Mouse (Mus musculus): ENCODE data around the gene Ttl. TPM values are rescaled to one million over a fixed set of nuclear protein-coding genes. Genes with fewer than 3 reads are reported as not detected.

Gene Ttl
- polyA plus RNA-seq, 1 experiment from 2014 or later = 46.9 TPM

- peak; percentile 15 for ATAC-seq
- H3K4me2 ChIP-seq (ENCODE audit: low read length) = peak overlapping the region; percentile 84
- H3K4me3 ChIP-seq (ENCODE audit: low read length) = peak overlapping the region; percentile 72
- H3K27ac ChIP-seq (ENCODE audit: low read depth, low read length) = peak overlapping the region; percentile 86
- peak overlapping the region; percentile 55 for H3K9ac ChIP-seq (ENCODE audit: low read depth, low read length)
- peaks cover 13% of the 10 kb centered on the region for H3K4me1 ChIP-seq (ENCODE audit: control insufficient read depth, insufficient read depth, low read depth, low read length)
- H3K36me3 ChIP-seq (ENCODE audit: control insufficient read depth, insufficient read depth, low read length) = peaks cover 20% of the 10 kb centered on the region
- WGBS = 24% methylated on average over 18 of the region's 18 CpGs
- no peaks in the 10 kb centered on the region for H3K27me3 ChIP-seq (replicated peaks; ENCODE audit: control insufficient read depth, insufficient read depth, low read length)
- H3K9me3 ChIP-seq (ENCODE audit: control insufficient read depth, low read length) = peaks cover 3% of the 10 kb centered on the region; the same call in 1 of the 2 replicates
Observed at GRCm38 (mm10) chr2:129129987-129130545, 64.3 kb downstream of the Ttl start.

GRCm38 (mm10) chr2:129130776-129131175 lies 65.0 kb downstream of the Ttl start:
- peaks cover 3% of the 10 kb centered on the region; the same call in 1 of the 2 replicates for H3K9me3 ChIP-seq (ENCODE audit: control insufficient read depth, low read length)
- H3K4me2 ChIP-seq (ENCODE audit: low read length) = peak overlapping the region; percentile 84
- no peak overlapping the region for H3K9ac ChIP-seq (ENCODE audit: low read depth, low read length)
- no peak overlapping the region for H3K27ac ChIP-seq (ENCODE audit: low read depth, low read length)
- H3K27me3 ChIP-seq (replicated peaks; ENCODE audit: control insufficient read depth, insufficient read depth, low read length) = no peaks in the 10 kb centered on the region
- H3K36me3 ChIP-seq (ENCODE audit: control insufficient read depth, insufficient read depth, low read length) = peaks cover 13% of the 10 kb centered on the region
- 94% methylated on average over 2 of the region's 2 CpGs for WGBS
- H3K4me3 ChIP-seq (ENCODE audit: low read length) = no peak overlapping the region
- ATAC-seq = no peak
- H3K4me1 ChIP-seq (ENCODE audit: control insufficient read depth, insufficient read depth, low read depth, low read length) = peaks cover 13% of the 10 kb centered on the region

GRCm38 (mm10) chr2:129132231-129132630 lies 66.5 kb downstream of the Ttl start:
- Histone ChIP-seq H3K4me2 (ENCODE audit: low read length) (no peak overlapping the region), H3K27me3 (replicated peaks; ENCODE audit: control insufficient read depth, insufficient read depth, low read length) (no peaks in the 10 kb centered on the region), H3K27ac (ENCODE audit: low read depth, low read length) (no peak overlapping the region), H3K4me3 (ENCODE audit: low read length) (no peak overlapping the region), H3K4me1 (ENCODE audit: control insufficient read depth, insufficient read depth, low read depth, low read length) (peaks cover 13% of the 10 kb centered on the region), H3K9me3 (ENCODE audit: control insufficient read depth, low read length) (peaks cover 3% of the 10 kb centered on the region; the same call in 1 of the 2 replicates), H3K9ac (ENCODE audit: low read depth, low read length) (no peak overlapping the region), H3K36me3 (ENCODE audit: control insufficient read depth, insufficient read depth, low read length) (peaks cover 9% of the 10 kb centered on the region)
- no peak for ATAC-seq
- 93% methylated on average over 7 of the region's 7 CpGs for WGBS

- ATAC-seq = no peak
- Histone ChIP-seq H3K27me3 (replicated peaks; ENCODE audit: control insufficient read depth, insufficient read depth, low read length) (no peaks in the 10 kb centered on the region), H3K27ac (ENCODE audit: low read depth, low read length) (no peak overlapping the region), H3K4me1 (ENCODE audit: control insufficient read depth, insufficient read depth, low read depth, low read length) (peaks cover 13% of the 10 kb centered on the region), H3K36me3 (ENCODE audit: control insufficient read depth, insufficient read depth, low read length) (peaks cover 9% of the 10 kb centered on the region), H3K4me2 (ENCODE audit: low read length) (no peak overlapping the region), H3K9ac (ENCODE audit: low read depth, low read length) (no peak overlapping the region), H3K4me3 (ENCODE audit: low read length) (no peak overlapping the region), H3K9me3 (ENCODE audit: control insufficient read depth, low read length) (peaks cover 3% of the 10 kb centered on the region; the same call in 1 of the 2 replicates)
- 96% methylated on average over 14 of the region's 14 CpGs for WGBS
Observed at GRCm38 (mm10) chr2:129133006-129133805, 67.5 kb downstream of the Ttl start.

- Histone ChIP-seq H3K27ac (ENCODE audit: low read depth, low read length) (no peak overlapping the region), H3K9me3 (ENCODE audit: control insufficient read depth, low read length) (no peaks in the 10 kb centered on the region), H3K4me3 (ENCODE audit: low read length) (no peak overlapping the region), H3K9ac (ENCODE audit: low read depth, low read length) (no peak overlapping the region), H3K36me3 (ENCODE audit: control insufficient read depth, insufficient read depth, low read length) (no peaks in the 10 kb centered on the region), H3K4me1 (ENCODE audit: control insufficient read depth, insufficient read depth, low read depth, low read length) (no peaks in the 10 kb centered on the region), H3K27me3 (replicated peaks; ENCODE audit: control insufficient read depth, insufficient read depth, low read length) (no peaks in the 10 kb centered on the region), H3K4me2 (ENCODE audit: low read length) (no peak overlapping the region)
- WGBS = 56% methylated on average over 10 of the region's 10 CpGs
- no peak for ATAC-seq
Observed at GRCm38 (mm10) chr2:129139906-129140305, 74.2 kb downstream of the Ttl start.

Other genes with a start within 250 kb of the Ttl start
- 35.1 and 35.9 TPM in 2 replicates for gene Tmem87b, start 247.8 kb upstream of the Ttl start, polyA plus RNA-seq (2015; fragmentation: Nextera tagmentation; extraction: Ambion mirVana)
- gene Fbln7, start 203.0 kb upstream of the Ttl start, polyA plus RNA-seq (2015; fragmentation: Nextera tagmentation; extraction: Ambion mirVana) = 3.7 and 4.3 TPM in 2 replicates
- gene Zc3h8, start 121.9 kb upstream of the Ttl start, polyA plus RNA-seq (2015; fragmentation: Nextera tagmentation; extraction: Ambion mirVana) = 13.8 and 14.1 TPM in 2 replicates
- 3.5 and 4.1 TPM in 2 replicates for gene Zc3h6, start 98.5 kb upstream of the Ttl start, polyA plus RNA-seq (2015; fragmentation: Nextera tagmentation; extraction: Ambion mirVana)
- 16.7 and 17.0 TPM in 2 replicates for gene Gm10762, start 98.2 kb upstream of the Ttl start, polyA plus RNA-seq (2015; fragmentation: Nextera tagmentation; extraction: Ambion mirVana)
- 0.70 and 0.92 TPM in 2 replicates for gene Vinac1, start 17.8 kb upstream of the Ttl start, polyA plus RNA-seq (2015; fragmentation: Nextera tagmentation; extraction: Ambion mirVana)
- 13.0 and 15.6 TPM in 2 replicates for gene Polr1b, start 35.1 kb downstream of the Ttl start, polyA plus RNA-seq (2015; fragmentation: Nextera tagmentation; extraction: Ambion mirVana)
- 18.7 and 19.8 TPM in 2 replicates for gene Chchd5, start 63.8 kb downstream of the Ttl start, polyA plus RNA-seq (2015; fragmentation: Nextera tagmentation; extraction: Ambion mirVana)
- 53.2 and 55.6 TPM in 2 replicates for gene Slc20a1, start 132.8 kb downstream of the Ttl start, polyA plus RNA-seq (2015; fragmentation: Nextera tagmentation; extraction: Ambion mirVana)
- gene Ckap2l, start 231.3 kb downstream of the Ttl start, polyA plus RNA-seq (2015; fragmentation: Nextera tagmentation; extraction: Ambion mirVana) = 9.7 and 13.3 TPM in 2 replicates
- 0.19 and 0.34 TPM in 2 replicates for gene Il1a, start 244.0 kb downstream of the Ttl start, polyA plus RNA-seq (2015; fragmentation: Nextera tagmentation; extraction: Ambion mirVana)

Data from hindbrain, embryonic 16.5 days (tissue).